Mouse (Mus musculus) midbrain, postnatal 0 days (tissue): ENCODE measurements at regions not wholly inside any gene's neighbourhood (a gene's known extent, or its start where the extent isn't known, plus 50 kb on each side); places are given as distances from the start of the nearest gene placed in this dataset.

Source experiments
- ATAC-seq: fragments of 200-750 bp; cut with Nextera tagmentation; 2 replicates; pipeline ENCODE4 v1.8.0; 2017; ENCODE audit warnings: moderate number of reproducible peaks, mild to moderate bottlenecking, moderate TSS enrichment, moderate library complexity; ENCODE audit not compliant: low FRiP score
- DNase-seq: peaks from one replicate; pipeline ENCODE4 v3.0.0-alpha.2; 2015; ENCODE audit warnings: low spot score
- H3K27ac ChIP-seq: fragments of 300-500 bp; sonication (generic); 2 replicates; pipeline ENCODE4 v1.5.1; 2014; ENCODE audit warnings: low read depth, mild to moderate bottlenecking, low read length, mixed read lengths
- H3K27me3 ChIP-seq: fragments of 300-500 bp; sonication (generic); 2 replicates; pipeline ENCODE4 v1.6.1; 2014; ENCODE audit warnings: low read length, control low read depth, mixed read lengths; ENCODE audit not compliant: insufficient read depth
- H3K36me3 ChIP-seq: fragments of 300-500 bp; sonication (generic); 2 replicates; pipeline ENCODE4 v1.6.1; 2014; ENCODE audit warnings: low read length, control low read depth, mixed read lengths; ENCODE audit not compliant: insufficient read depth
- H3K4me1 ChIP-seq: fragments of 300-500 bp; sonication (generic); 2 replicates; pipeline ENCODE4 v1.6.1; 2014; ENCODE audit warnings: mild to moderate bottlenecking, control low read depth, antibody characterized with exemption, low read length, mixed read lengths; ENCODE audit not compliant: insufficient read depth
- H3K4me2 ChIP-seq: fragments of 300-500 bp; sonication (generic); 2 replicates; pipeline ENCODE4 v1.6.1; 2014; ENCODE audit warnings: low read depth, mild to moderate bottlenecking, low read length, mixed read lengths; ENCODE audit not compliant: poor library complexity, severe bottlenecking
- H3K4me3 ChIP-seq: fragments of 300-500 bp; sonication (generic); 2 replicates; pipeline ENCODE4 v1.5.1; 2014; ENCODE audit warnings: low read depth, mild to moderate bottlenecking, low read length, moderate library complexity
- H3K9ac ChIP-seq: fragments of 300-500 bp; sonication (generic); replicated peaks from 2 replicates; pipeline ENCODE4 v1.6.1; 2014; ENCODE audit warnings: mild to moderate bottlenecking, low read length, moderate library complexity, mixed read lengths; ENCODE audit not compliant: poor library complexity, severe bottlenecking
- H3K9me3 ChIP-seq: fragments of 300-500 bp; sonication (generic); 2 replicates; pipeline ENCODE4 v1.6.1; 2016; ENCODE audit warnings: low read length, control low read depth
- CTCF ChIP-seq: IDR thresholded peaks from 2 replicates; pipeline ENCODE4 v1.5.1; 2016; ENCODE audit warnings: antibody characterized with exemption, mild to moderate bottlenecking
- WGBS: fragments of 180-500 bp; shearing (Covaris S2); extraction: QIAGEN DNeasy Blood & Tissue Kit; methylation state at CpG from one replicate; pipeline ENCODE4 v1.1.7; 2014; 5-methylcytosine and 5-hydroxymethylcytosine counted together

GRCm38 (mm10) chr16:76194291-76194690, 172.2 kb upstream of the Samsn1 start:
- TF ChIP-seq CTCF = no peak
- Histone ChIP-seq H3K9ac (no peak overlapping the region), H3K9me3 (no peaks in the 10 kb centered on the region), H3K4me2 (no peak overlapping the region), H3K27me3 (no peaks in the 10 kb centered on the region), H3K27ac (no peak overlapping the region), H3K4me1 (no peaks in the 10 kb centered on the region), H3K36me3 (no peaks in the 10 kb centered on the region), H3K4me3 (no peak overlapping the region)
- no peak for ATAC-seq
- WGBS = 77% methylated on average over 2 of the region's 2 CpGs
- DNase-seq = no peak

GRCm38 (mm10) chr16:76191135-76191534, 169.1 kb upstream of the Samsn1 start:
- H3K27me3 ChIP-seq = no peaks in the 10 kb centered on the region
- H3K9me3 ChIP-seq = no peaks in the 10 kb centered on the region
- no peak overlapping the region for H3K9ac ChIP-seq
- no peaks in the 10 kb centered on the region for H3K4me1 ChIP-seq
- ATAC-seq (no peak), DNase-seq (no peak)
- H3K27ac ChIP-seq = no peak overlapping the region
- no peak overlapping the region for H3K4me3 ChIP-seq
- no peaks in the 10 kb centered on the region for H3K36me3 ChIP-seq
- 91% methylated on average over 10 of the region's 10 CpGs for WGBS
- H3K4me2 ChIP-seq = no peak overlapping the region
- TF ChIP-seq CTCF = no peak

GRCm38 (mm10) chr16:76183556-76183955, 161.5 kb upstream of the Samsn1 start:
- TF ChIP-seq CTCF = no peak
- Histone ChIP-seq H3K4me2 (no peak overlapping the region), H3K9me3 (no peaks in the 10 kb centered on the region), H3K36me3 (no peaks in the 10 kb centered on the region), H3K4me1 (no peaks in the 10 kb centered on the region), H3K4me3 (no peak overlapping the region), H3K27me3 (no peaks in the 10 kb centered on the region), H3K27ac (no peak overlapping the region), H3K9ac (no peak overlapping the region)
- DNase-seq (no peak), ATAC-seq (no peak)
- WGBS = 79% methylated on average over 2 of the region's 2 CpGs

- Histone ChIP-seq H3K27ac (no peak overlapping the region), H3K9ac (no peak overlapping the region), H3K4me2 (no peak overlapping the region), H3K4me3 (no peak overlapping the region), H3K9me3 (no peaks in the 10 kb centered on the region), H3K4me1 (no peaks in the 10 kb centered on the region), H3K36me3 (no peaks in the 10 kb centered on the region), H3K27me3 (no peaks in the 10 kb centered on the region)
- WGBS = 33% methylated on average over 3 of the region's 3 CpGs
- TF ChIP-seq CTCF = no peak
- no peak for DNase-seq
- no peak for ATAC-seq
Measured at GRCm38 (mm10) chr16:76183105-76183504, 161.0 kb upstream of the Samsn1 start.

GRCm38 (mm10) chr16:76181596-76181995, 159.5 kb upstream of the Samsn1 start:
- Histone ChIP-seq H3K4me3 (no peak overlapping the region), H3K9me3 (no peaks in the 10 kb centered on the region), H3K4me1 (no peaks in the 10 kb centered on the region), H3K27me3 (no peaks in the 10 kb centered on the region), H3K4me2 (no peak overlapping the region), H3K36me3 (no peaks in the 10 kb centered on the region), H3K9ac (no peak overlapping the region), H3K27ac (no peak overlapping the region)
- WGBS = 84% methylated on average over 3 of the region's 3 CpGs
- TF ChIP-seq CTCF = no peak
- ATAC-seq (no peak), DNase-seq (no peak)

GRCm38 (mm10) chr16:76167651-76168050, 145.6 kb upstream of the Samsn1 start:
- Histone ChIP-seq H3K9ac (no peak overlapping the region), H3K27ac (no peak overlapping the region), H3K4me3 (no peak overlapping the region), H3K36me3 (no peaks in the 10 kb centered on the region), H3K4me1 (no peaks in the 10 kb centered on the region), H3K4me2 (no peak overlapping the region), H3K27me3 (no peaks in the 10 kb centered on the region), H3K9me3 (no peaks in the 10 kb centered on the region)
- no peak for ATAC-seq
- DNase-seq = no peak
- WGBS = 72% methylated on average over 2 of the region's 2 CpGs
- no peak for TF ChIP-seq CTCF

GRCm38 (mm10) chr16:76160879-76161278, 138.8 kb upstream of the Samsn1 start:
- Histone ChIP-seq H3K9ac (no peak overlapping the region), H3K27ac (no peak overlapping the region), H3K4me3 (no peak overlapping the region), H3K4me2 (no peak overlapping the region), H3K4me1 (no peaks in the 10 kb centered on the region), H3K36me3 (no peaks in the 10 kb centered on the region), H3K9me3 (no peaks in the 10 kb centered on the region), H3K27me3 (no peaks in the 10 kb centered on the region)
- TF ChIP-seq CTCF = no peak
- WGBS = 81% methylated on average over 5 of the region's 5 CpGs
- DNase-seq = no peak
- ATAC-seq = no peak
